Mouse (Mus musculus): ENCODE results near the gene Thap4. TPM values are rescaled to one million over a fixed set of nuclear protein-coding genes. Genes with fewer than 3 reads are reported as not detected.

The Thap4 gene
- total RNA-seq, 2 experiments from 2014 or later: 38.1 to 40.2 TPM

Other genes with a start within 250 kb of the Thap4 start
- 1 to 10 TPM; 8.7 to 8.9 TPM for gene Farp2, start 242.8 kb downstream of the Thap4 start, total RNA-seq (2021)
- gene Stk25, start 96.2 kb downstream of the Thap4 start, total RNA-seq (2021): 100 to 1,000 TPM; 352 to 377 TPM
- 10 to 100 TPM; 45.0 to 48.7 TPM for gene Bok, start 69.2 kb downstream of the Thap4 start, total RNA-seq (2021)
- 10 to 100 TPM; 85.1 to 89.7 TPM for gene Atg4b, start 3.4 kb downstream of the Thap4 start, total RNA-seq (2021)
- 10 to 100 TPM; 80.5 to 91.2 TPM for gene Dtymk, start 47.1 kb upstream of the Thap4 start, total RNA-seq (2021)
- 10 to 100 TPM in 1 of 2 experiments, 1 to 10 TPM in 1; 8.1 to 11.3 TPM for gene Ing5, start 49.1 kb upstream of the Thap4 start, total RNA-seq (2021)
- 10 to 100 TPM; 12.7 to 13.7 TPM for gene D2hgdh, start 70.0 kb upstream of the Thap4 start, total RNA-seq (2021)
- gene Gal3st2, start 106.4 kb upstream of the Thap4 start, total RNA-seq (2021): not detected
- gene Gal3st2b, start 163.4 kb upstream of the Thap4 start, total RNA-seq (2021): under 1 TPM; 0.36 to 0.44 TPM
- gene Gal3st2c, start 235.6 kb upstream of the Thap4 start, total RNA-seq (2021): under 1 TPM in 1 of 2 experiments, not detected in 1; 0.04 TPM